Mouse (Mus musculus): ENCODE data around the gene Nudt2. TPM values are rescaled to one million over a fixed set of nuclear protein-coding genes. Genes with fewer than 3 reads are reported as not detected.

Nudt2 gene
- polyA plus RNA-seq (2012; fragmentation: generic; extraction: Trizol) = 10 to 100 TPM in 1 of 2 experiments, 1 to 10 TPM in 1; 8.3 to 51.5 TPM

DNA sequence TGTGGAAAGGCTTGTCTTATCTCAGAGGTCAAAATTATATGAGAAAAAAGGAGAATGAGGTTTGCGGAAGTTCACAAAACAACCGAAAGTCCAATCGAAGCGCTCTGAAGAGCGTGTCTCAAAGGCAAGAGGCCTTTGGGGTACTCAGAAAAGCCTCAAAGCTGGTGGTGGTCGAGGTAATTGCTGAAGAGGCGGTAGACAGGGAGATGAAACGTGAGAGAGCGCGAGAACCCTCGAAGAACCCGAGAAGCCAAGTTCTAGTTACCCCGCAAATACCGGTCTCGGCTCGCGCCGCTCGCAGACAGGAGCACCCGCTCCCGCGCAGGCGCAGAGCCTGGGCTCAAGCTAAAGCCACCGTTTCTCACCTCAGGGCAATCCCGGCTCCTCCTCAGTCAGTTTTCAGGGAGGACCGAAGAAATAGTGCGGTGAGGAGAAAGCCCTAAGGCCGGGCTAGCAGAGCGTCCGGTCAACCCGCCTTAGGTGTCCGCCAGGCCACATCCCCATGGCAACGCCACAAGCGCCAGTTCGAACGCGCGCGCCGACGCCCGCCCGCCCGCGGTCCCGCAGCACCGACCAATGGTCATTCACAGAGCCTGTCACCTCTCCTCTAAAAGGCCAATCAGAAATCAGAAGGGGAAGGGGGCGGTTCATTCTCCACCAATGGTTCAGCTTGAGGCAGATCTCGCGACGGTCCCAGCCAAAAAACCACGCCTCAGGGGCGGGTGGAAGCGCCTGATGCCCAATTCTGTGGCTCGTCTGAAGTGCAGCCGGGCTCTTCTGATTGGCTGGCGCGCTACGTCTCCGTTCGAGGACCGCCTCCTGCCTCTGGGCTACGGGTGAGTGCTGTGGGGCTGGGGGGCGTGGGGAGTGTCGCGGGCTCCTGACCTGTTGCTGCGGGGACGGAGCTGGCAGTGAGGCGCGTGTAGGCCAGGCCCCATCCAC is at the start of gene Nudt2, which contains the start of gene Kif24:
Nudt2 (plus strand) TSS at position 807 of the 942 bp plus-strand sequence.
Kif24 (minus strand) TSS at position 543 of the 942 bp plus-strand sequence.

DNA sequence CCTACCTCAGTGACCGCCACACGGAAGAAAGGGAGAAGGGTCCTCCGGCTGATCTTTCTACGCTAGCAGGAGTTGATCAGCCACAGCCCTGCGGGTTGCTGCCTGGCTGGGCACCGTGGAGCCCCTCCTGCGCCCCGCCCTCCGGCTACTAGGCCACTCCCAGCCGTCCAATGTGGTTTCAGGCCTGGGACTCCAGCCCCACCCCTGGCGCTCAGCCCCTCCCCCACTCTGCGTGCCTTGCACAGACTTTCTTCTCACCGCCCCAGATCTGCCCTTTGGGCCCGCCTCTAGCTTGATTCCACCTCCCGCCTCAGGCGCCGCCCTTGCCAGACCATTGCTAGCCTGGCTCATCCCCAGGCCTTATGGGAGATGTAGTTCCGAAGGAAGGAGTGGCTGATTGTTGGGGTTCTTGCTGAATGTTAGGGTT is 38.0 kb downstream of the Nudt2 start, which contains the start of gene AI464131:
AI464131 (minus strand) TSS at position 91 of the 427 bp plus-strand sequence.

DNA sequence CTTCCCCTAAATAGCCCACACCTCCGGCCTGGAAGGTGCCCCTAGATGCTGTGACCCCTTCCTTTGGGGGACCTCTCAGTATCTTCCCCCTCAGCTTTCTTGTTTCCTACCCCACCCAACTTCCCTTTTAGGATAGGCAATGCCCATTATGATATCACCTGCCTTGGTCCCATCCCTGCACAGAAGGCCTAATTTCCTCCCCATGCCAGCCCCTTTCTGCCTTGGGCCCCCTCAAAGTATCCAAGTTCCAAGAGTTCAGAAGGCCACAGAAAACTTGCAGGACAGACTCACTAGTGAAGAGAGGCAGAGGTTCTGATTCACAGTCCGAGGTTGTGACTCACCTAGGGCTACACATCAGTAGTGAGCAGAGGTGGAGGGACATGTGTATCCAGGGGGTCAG is 52.3 kb downstream of the Nudt2 start, which contains the start of gene 1110017D15Rik:
1110017D15Rik (minus strand) TSS at position 101 of the 400 bp plus-strand sequence.

Other genes with a start within 250 kb of the Nudt2 start
- 10 to 100 TPM; 45.2 to 65.2 TPM for gene Ubap2, start 190.0 kb upstream of the Nudt2 start, polyA plus RNA-seq (2012; fragmentation: generic; extraction: Trizol)
- 10 to 100 TPM; 12.8 to 21.2 TPM for gene Dcaf12, start 150.3 kb upstream of the Nudt2 start, polyA plus RNA-seq (2012; fragmentation: generic; extraction: Trizol)
- gene Ubap1, start 116.2 kb upstream of the Nudt2 start, polyA plus RNA-seq (2012; fragmentation: generic; extraction: Trizol) = 10 to 100 TPM in 1 of 2 experiments, 1 to 10 TPM in 1; 9.8 to 30.3 TPM
- 1 to 10 TPM in 1 of 2 experiments, under 1 TPM in 1; 0.61 to 1.6 TPM for gene Kif24, start 264 bp upstream of the Nudt2 start, polyA plus RNA-seq (2012; fragmentation: generic; extraction: Trizol)
- gene AI464131, start 37.9 kb downstream of the Nudt2 start, polyA plus RNA-seq (2012; fragmentation: generic; extraction: Trizol) = 10 to 100 TPM in 1 of 2 experiments, 1 to 10 TPM in 1; 1.2 to 13.2 TPM
- gene 1110017D15Rik, start 52.2 kb downstream of the Nudt2 start, polyA plus RNA-seq (2012; fragmentation: generic; extraction: Trizol) = under 1 TPM; 0.32 to 0.42 TPM
- 1 to 10 TPM; 2.1 to 8.5 TPM for gene Fam219a, start 104.4 kb downstream of the Nudt2 start, polyA plus RNA-seq (2012; fragmentation: generic; extraction: Trizol)
- gene Dnaic1, start 104.6 kb downstream of the Nudt2 start, polyA plus RNA-seq (2012; fragmentation: generic; extraction: Trizol) = not detected
- under 1 TPM; 0.49 to 0.90 TPM for gene Enho, start 175.2 kb downstream of the Nudt2 start, polyA plus RNA-seq (2012; fragmentation: generic; extraction: Trizol)
- gene Cntfr, start 231.9 kb downstream of the Nudt2 start, polyA plus RNA-seq (2012; fragmentation: generic; extraction: Trizol) = under 1 TPM in 1 of 2 experiments, not detected in 1; 0.05 TPM
- 100 to 1,000 TPM in 1 of 2 experiments, 10 to 100 TPM in 1; 68.7 to 317 TPM for gene Il11ra1, start 234.8 kb downstream of the Nudt2 start, polyA plus RNA-seq (2012; fragmentation: generic; extraction: Trizol)
- 10 to 100 TPM; 90.6 to 99.4 TPM for gene Rpp25l, start 248.4 kb downstream of the Nudt2 start, polyA plus RNA-seq (2012; fragmentation: generic; extraction: Trizol)

All from C3H10T1/2 (cell line).